Mouse (Mus musculus) hindlimb bud, embryonic 11.5 days (tissue): ENCODE data around the gene Fnbp1.
A peak's percentile ranks its signal among the peaks of the same experiment; 100 is the strongest.

Experiments
- DNase-seq: peaks from one replicate; pipeline ENCODE4 v3.0.0-alpha.2; 2012; ENCODE audit warnings: low read depth, low spot score; ENCODE audit errors: extremely low spot score

Gene Fnbp1

GRCm38 (mm10) chr2:31075168-31075567 lies 66.6 kb downstream of the Fnbp1 start:
- no peak for DNase-seq

GRCm38 (mm10) chr2:31069506-31069905 lies 72.3 kb downstream of the Fnbp1 start:
- DNase-seq, result no peak

- no peak for DNase-seq
These were observed 72.7 kb downstream of the Fnbp1 start for GRCm38 (mm10) chr2:31069114-31069445.

GRCm38 (mm10) chr2:31068246-31069113 lies 73.3 kb downstream of the Fnbp1 start:
- peak; percentile 41 for DNase-seq

GRCm38 (mm10) chr2:31067696-31068245 lies 74.0 kb downstream of the Fnbp1 start:
- DNase-seq, result no peak

- DNase-seq, result no peak
These were observed 74.7 kb downstream of the Fnbp1 start for GRCm38 (mm10) chr2:31067059-31067595.

- no peak for DNase-seq
These were observed 75.6 kb downstream of the Fnbp1 start for GRCm38 (mm10) chr2:31066019-31066789.

- no peak for DNase-seq
These were observed 79.8 kb downstream of the Fnbp1 start for GRCm38 (mm10) chr2:31061868-31062628.

GRCm38 (mm10) chr2:31060787-31061730 lies 80.7 kb downstream of the Fnbp1 start:
- no peak for DNase-seq

- DNase-seq, result no peak
These were observed 81.5 kb downstream of the Fnbp1 start for GRCm38 (mm10) chr2:31060271-31060670.

- DNase-seq, result no peak
These were observed 83.4 kb downstream of the Fnbp1 start for GRCm38 (mm10) chr2:31058443-31058842.

- no peak for DNase-seq
These were observed 84.1 kb downstream of the Fnbp1 start for GRCm38 (mm10) chr2:31057549-31058177.

- DNase-seq, result no peak
These were observed 85.7 kb downstream of the Fnbp1 start for GRCm38 (mm10) chr2:31056070-31056469.

GRCm38 (mm10) chr2:31053851-31054340 lies 87.9 kb downstream of the Fnbp1 start:
- DNase-seq, result no peak

- no peak for DNase-seq
These were observed 88.4 kb downstream of the Fnbp1 start for GRCm38 (mm10) chr2:31053426-31053825.

GRCm38 (mm10) chr2:31052441-31052840 lies 89.4 kb downstream of the Fnbp1 start:
- DNase-seq, result no peak

GRCm38 (mm10) chr2:31048037-31048436 lies 93.8 kb downstream of the Fnbp1 start:
- DNase-seq, result no peak

- DNase-seq, result no peak
These were observed 98.0 kb downstream of the Fnbp1 start for GRCm38 (mm10) chr2:31043856-31044255.

GRCm38 (mm10) chr2:31042881-31043280 lies 98.9 kb downstream of the Fnbp1 start:
- no peak for DNase-seq
